Mouse (Mus musculus) A20 (cell line): Measurements from ENCODE around the gene Olfr463.

ENCODE experiments used
- DNase-seq: peaks from one replicate; pipeline ENCODE4 v3.0.0-alpha.2; 2011; ENCODE audit warnings: low read depth, low spot score

The Olfr463 gene

DNA sequence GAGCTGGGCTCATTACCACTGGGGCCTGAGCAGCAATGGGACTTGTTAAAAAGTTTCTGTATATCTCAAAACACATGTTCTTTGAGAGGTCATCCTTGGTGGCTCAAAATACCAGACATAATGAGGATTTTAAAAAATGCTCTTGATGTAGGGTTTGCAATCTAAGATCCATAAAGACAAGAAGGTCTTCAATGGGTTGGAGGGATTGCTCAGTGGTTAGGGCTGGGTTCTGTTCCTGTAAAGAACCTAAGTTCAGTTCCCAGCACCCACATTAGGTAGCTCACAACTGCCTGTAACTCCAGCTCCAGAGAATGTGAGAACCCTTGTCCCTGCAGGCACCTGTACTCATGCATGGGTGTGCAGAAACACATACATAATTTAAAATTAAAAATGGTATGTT is at the start of gene Olfr463:
TSS of gene Olfr463 (minus strand) at position 101 of the 400 bp plus-strand sequence.
- DNase-seq = no peak

DNA sequence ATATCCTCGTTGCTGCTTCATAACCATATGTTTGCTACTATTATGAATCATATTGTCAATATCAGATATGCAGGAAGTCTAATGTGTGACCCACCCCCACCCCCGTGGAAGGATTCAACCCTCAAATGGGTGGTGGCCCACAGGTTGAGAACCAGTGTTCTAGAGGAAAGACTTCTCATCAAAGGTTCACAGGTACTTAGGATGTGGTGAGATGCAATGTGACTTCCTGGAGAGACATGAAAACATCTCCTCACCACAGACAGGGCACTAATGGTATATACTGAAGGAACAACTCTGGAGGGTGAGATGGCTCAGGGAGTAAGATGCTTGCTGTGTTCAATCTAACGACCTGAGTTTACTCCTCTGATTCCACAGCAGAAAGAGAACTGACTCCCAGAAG is 38.3 kb upstream of the Olfr463 start:
- DNase-seq = no peak

DNA sequence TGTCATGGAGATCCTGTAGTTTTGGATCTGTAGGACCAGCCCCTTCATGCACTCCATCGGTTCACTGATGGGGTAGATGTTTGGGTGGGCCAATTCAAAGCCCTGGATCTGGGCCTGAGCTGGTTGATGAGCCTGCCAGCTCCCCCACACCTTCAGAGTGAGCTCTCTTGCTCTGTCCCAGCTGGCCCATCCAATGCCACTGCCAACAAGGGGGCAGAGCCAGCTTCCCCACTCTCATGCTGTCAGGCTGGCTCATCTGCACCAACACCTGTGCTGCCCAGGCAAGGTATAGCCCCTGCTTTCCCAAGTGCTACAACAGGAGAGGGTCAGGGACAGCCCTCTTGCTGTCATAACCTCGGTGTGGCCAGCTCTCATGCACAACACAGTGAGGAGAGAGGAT is 36.5 kb upstream of the Olfr463 start:
- no peak for DNase-seq

DNA sequence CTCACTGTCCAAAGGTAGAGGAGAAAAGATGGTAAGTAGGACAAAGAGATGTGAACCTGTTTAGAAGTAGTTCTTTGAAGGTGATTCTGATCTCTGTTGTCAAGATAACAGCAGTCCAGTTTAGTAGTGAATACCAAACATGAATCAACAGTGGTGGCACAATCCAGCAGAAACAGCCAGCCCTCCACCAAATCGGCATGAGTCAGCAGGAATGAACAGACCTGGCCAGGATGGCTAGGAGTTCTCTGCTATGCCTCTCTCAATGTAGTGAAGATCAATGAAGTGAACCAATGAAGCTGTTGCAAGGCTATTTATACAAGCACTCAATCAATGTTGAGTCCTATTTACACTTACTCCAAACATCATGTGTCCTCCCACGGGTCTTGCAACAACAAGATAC is 33.2 kb upstream of the Olfr463 start:
- DNase-seq = no peak

DNA sequence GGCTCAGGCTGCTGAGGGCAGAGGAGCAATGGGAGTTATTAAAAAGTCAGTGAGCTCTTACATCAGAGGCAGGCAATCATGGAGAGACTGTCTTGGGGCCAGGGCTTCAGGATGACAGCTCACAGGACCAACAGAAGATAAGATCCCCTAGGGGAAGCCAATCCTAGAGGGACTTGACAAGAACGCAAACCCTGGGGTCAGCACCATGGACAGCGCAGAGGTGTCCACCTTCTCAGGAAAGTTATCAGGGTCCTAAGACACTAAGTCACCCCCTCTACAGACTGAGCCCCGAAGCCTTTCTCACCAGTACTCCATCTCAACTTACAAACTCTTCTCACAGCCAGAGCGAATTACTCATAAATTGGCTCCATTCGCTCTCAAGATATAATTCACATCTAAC is 23.8 kb upstream of the Olfr463 start, which contains the start of gene Olfr464:
TSS of gene Olfr464 (minus strand) at position 2 of the 400 bp plus-strand sequence.
- peak; percentile 39 for DNase-seq

DNA sequence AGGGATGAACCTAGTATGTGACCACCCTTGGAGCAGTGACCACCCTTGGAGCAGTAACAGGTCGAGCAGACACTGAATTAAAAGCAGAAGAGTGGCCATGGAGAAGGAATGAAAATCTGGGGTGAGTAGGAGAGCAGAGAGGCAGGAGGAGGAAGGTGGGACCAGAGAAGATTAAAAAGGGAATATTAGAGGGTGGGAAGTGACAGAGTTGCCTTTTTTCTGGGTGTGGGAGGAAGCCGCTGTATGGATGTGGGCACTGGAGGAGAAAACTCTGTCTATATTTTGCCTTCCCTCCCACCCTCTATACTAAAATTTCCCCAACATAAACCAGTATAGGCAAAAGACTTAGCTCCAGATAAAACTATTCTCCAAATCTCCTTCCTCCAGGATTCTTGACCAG is 23.1 kb upstream of the Olfr463 start:
- DNase-seq = no peak

DNA sequence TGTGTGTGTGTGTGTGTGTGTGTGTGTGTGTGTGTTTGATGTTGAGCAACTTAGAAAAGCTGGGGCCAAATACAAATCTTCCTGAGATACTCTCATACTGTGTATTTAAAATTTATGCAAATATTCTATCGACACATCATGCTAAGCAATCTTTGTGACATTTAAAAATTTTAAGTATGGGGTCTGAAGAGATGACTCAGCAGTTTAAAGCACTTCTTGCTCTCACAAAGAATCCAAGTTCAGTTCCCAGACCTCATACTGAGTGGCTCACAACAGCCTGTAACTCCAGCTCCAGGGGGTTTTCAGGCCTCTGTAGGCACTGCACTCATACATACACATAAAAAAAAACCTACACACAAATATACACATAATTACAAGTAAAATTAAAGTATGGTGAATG is 18.8 kb upstream of the Olfr463 start:
- DNase-seq = no peak

- no peak for DNase-seq
These were observed 7.1 kb upstream of the Olfr463 start for GRCm38 (mm10) chr11:87904331-87904730.

DNA sequence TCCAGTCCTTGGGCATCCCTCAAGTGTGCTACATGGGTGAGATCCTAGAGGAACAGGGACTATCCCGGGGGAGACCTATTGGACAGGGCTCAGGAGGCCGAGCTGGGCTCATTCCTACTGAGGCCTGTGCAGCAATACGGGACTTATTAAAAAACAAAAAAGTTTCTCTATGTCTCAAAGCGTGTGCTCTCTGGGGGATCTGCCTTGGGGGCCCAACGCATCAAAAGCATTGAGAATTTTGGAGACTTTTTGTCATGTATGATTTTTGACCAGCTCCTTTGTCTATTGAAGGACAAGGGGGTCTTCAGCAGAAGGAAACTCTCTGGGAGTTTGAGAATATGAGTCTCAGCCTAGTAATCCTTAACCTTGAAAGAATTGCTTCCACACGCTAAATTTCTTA is 5.0 kb downstream of the Olfr463 start, which contains the start of gene Olfr462:
TSS of gene Olfr462 (minus strand) at position 101 of the 400 bp plus-strand sequence.
- no peak for DNase-seq

GRCm38 (mm10) chr11:87884856-87885255 is 12.3 kb downstream of the Olfr463 start:
- no peak for DNase-seq

GRCm38 (mm10) chr11:87883493-87883892 is 13.7 kb downstream of the Olfr463 start:
- DNase-seq = peak; percentile 61

- no peak for DNase-seq
These were observed 15.5 kb downstream of the Olfr463 start for GRCm38 (mm10) chr11:87881714-87882113.

GRCm38 (mm10) chr11:87879826-87880225 is 17.4 kb downstream of the Olfr463 start:
- DNase-seq = no peak

GRCm38 (mm10) chr11:87875436-87875835 is 21.8 kb downstream of the Olfr463 start, which contains the start of gene Epx:
Epx (minus strand) TSS chr11:87875536.
- no peak for DNase-seq

DNA sequence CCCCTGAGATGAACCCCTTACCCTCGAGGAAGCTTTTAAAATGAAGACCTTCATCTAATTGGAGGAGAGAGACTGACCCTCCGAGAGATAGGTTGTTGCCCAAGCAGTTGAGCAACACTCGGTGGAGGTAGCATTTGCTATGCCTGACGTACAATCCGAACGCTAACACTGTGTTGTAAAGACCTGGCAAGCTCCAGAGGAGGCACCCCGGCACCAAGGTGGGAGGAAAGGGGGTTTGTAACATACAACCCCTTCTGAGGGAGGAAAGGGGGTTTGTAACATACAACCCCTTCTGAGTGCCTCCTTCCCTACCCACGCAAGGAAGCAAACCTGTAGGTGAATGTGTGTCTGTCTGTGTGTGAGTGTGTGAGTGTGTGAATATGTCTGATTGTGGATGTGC is 25.4 kb downstream of the Olfr463 start:
- DNase-seq = no peak

GRCm38 (mm10) chr11:87870096-87870495 is 27.1 kb downstream of the Olfr463 start:
- DNase-seq = no peak

DNA sequence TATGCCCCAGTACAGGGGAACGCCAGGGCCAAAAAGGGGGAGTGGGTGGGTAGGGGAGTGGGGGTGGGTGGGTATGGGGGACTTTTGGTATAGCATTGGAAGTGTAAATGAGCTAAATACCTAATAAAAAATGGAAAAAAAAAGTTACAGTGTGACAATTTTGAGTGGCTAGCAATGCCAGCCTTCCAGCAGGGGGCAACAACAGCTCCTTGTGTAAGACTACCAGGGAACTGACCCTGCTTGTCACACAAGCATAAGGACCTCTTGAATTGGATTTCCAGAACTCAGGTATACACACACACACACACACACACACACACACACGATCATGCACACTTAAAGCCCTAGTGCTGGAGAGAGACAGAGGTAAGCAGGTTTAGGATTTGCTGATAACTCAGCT is 30.3 kb downstream of the Olfr463 start:
- peak; percentile 30 for DNase-seq

DNA sequence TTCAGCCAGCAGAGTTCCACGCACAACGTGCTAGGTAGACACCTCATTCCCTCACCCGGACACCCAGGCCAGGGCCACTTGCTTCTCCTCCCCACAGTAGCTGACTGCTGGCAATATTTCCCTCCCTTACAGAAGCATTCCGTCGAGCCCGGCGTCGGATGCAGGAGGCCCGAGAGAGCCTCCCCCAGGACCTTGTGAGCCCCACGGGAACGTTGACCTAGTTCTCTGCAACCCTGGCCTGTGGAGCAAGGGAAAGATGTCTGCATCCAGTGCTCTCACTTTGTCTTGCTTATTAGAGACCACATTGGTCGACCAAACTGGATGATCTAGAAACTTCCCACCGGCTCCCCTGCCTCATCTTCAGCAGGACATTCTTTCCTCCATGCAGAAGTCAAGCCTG is 34.4 kb downstream of the Olfr463 start:
- DNase-seq = no peak

GRCm38 (mm10) chr11:87860426-87860825 is 36.8 kb downstream of the Olfr463 start:
- no peak for DNase-seq

GRCm38 (mm10) chr11:87859273-87859672 is 37.9 kb downstream of the Olfr463 start:
- DNase-seq = no peak

- DNase-seq = no peak
These were observed 42.6 kb downstream of the Olfr463 start for GRCm38 (mm10) chr11:87854550-87854949.

DNA sequence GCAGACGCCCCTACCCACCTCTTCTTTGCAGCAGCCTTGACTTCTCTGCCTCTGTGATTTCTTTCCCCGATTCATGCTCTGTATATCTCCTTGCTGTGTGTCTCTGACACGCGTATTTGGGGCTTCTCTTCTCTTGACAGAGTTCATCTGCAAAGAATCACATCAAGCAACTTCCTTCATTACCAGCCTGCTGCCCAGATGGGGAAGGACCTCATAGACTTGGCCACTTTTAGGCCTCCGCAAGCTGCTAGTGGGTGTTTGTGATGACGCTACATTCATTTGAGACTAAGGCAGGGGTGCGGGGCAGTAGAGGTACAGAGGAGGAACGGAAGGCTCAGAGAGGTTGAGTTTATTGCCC is 43.6 kb downstream of the Olfr463 start:
- DNase-seq = peak; percentile 77

DNA sequence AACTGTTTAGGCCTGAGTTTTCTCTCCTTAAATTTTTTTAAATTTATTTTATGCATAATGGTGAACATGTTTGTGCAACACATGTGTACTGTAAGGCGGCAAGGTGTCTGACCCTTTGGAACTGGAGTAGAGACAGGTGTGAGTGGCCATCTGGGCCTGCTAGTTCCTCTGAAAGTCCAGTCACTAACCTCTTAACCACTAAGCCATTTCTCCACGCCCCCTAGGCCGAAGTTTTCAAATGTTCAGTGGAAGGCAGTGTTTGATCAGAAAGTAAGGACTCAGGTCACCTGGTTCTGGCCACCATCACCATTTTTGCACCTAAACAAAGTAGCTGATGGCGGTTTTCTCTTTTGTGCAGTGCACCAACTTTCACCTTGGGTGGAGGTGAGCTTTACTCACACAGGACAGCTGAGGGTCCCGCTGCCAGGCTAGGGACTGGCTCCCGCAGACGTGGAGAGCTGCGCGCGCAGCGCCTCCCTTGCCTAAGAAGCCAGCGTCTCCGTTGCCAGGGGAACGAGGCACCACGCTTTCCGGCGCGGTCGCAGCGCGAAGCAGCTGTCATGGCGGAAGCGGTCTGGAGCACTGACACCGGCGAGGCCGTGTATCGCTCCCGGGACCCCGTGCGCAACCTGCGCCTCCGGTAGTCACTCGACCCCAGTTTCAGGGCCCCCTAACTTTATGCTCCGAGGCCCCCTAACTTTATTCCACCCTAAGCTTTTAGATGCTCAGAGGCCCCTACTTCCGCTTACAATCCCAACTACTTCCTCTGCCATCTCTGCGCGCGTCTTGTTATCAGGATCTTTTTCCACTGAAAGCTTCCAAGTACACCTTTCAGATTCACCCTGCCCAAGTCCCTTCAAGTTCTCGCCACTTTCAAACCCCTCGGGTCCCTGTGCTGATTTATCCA is 44.2 kb downstream of the Olfr463 start, which contains the start of gene Mks1:
TSS of gene Mks1 (plus strand) at position 526 of the 907 bp plus-strand sequence.
- peak; percentile 96 for DNase-seq
